Mouse (Mus musculus): ENCODE data around the gene Cxcl5.

- TF ChIP-seq CTCF (IDR thresholded peaks at IDR 0.05), result no peak
- no peak for TF ChIP-seq EP300 (IDR thresholded peaks at IDR 0.05)
Observed at GRCm38 (mm10) chr5:90807176-90807950, 48.2 kb downstream of the Cxcl5 start.

Data from lung, postnatal 0 days (tissue).